Mouse (Mus musculus) liver, embryonic 12.5 days (tissue): ENCODE measurements at regions not wholly inside any gene's neighbourhood (a gene's known extent, or its start where the extent isn't known, plus 50 kb on each side); places are given as distances from the start of the nearest gene placed in this dataset.
"Not testable (repeated sequence)": the region's sequence is repeated elsewhere in the genome, so short reads cannot be mapped to it uniquely, and the experiment has no call there.

Source experiments
- ATAC-seq: fragments of 200-750 bp; cut with Nextera tagmentation; 2 replicates; pipeline ENCODE4 v1.8.0; 2017; ENCODE audit warnings: moderate number of reproducible peaks, mild to moderate bottlenecking, moderate library complexity
- H3K27ac ChIP-seq: fragments of 300-500 bp; sonication (generic); 2 replicates; pipeline ENCODE4 v1.5.1; 2016; ENCODE audit warnings: mild to moderate bottlenecking
- H3K27me3 ChIP-seq: fragments of 300-500 bp; sonication (generic); replicated peaks from 2 replicates; pipeline ENCODE4 v1.6.1; 2016; ENCODE audit warnings: mild to moderate bottlenecking, moderate library complexity
- H3K36me3 ChIP-seq: fragments of 300-500 bp; sonication (generic); 2 replicates; pipeline ENCODE4 v1.6.1; 2016; ENCODE audit warnings: mild to moderate bottlenecking, moderate library complexity
- H3K4me1 ChIP-seq: fragments of 300-500 bp; sonication (generic); 2 replicates; pipeline ENCODE4 v1.6.1; 2016
- H3K4me2 ChIP-seq: fragments of 300-500 bp; sonication (generic); 2 replicates; pipeline ENCODE4 v1.6.1; 2016; ENCODE audit warnings: mild to moderate bottlenecking, moderate library complexity
- H3K4me3 ChIP-seq: fragments of 300-500 bp; sonication (generic); 2 replicates; pipeline ENCODE4 v1.5.1; 2016; ENCODE audit warnings: mild to moderate bottlenecking, moderate library complexity
- H3K9ac ChIP-seq: fragments of 300-500 bp; sonication (generic); 2 replicates; pipeline ENCODE4 v1.6.1; 2016; ENCODE audit warnings: mild to moderate bottlenecking, moderate library complexity
- H3K9me3 ChIP-seq: fragments of 300-500 bp; sonication (generic); replicated peaks from 2 replicates; pipeline ENCODE4 v1.6.1; 2016; ENCODE audit warnings: mild to moderate bottlenecking, moderate library complexity
- WGBS: fragments of 180-500 bp; shearing (Covaris S2); methylation state at CpG from one replicate; pipeline ENCODE4 v1.1.7; 2016; ENCODE audit not compliant: insufficient replicate concordance; 5-methylcytosine and 5-hydroxymethylcytosine counted together

- H3K4me3 ChIP-seq: no peak overlapping the region
- no peaks in the 10 kb centered on the region for H3K9me3 ChIP-seq
- H3K9ac ChIP-seq: no peak overlapping the region
- no peak overlapping the region for H3K4me2 ChIP-seq
- H3K36me3 ChIP-seq: no peaks in the 10 kb centered on the region
- H3K27ac ChIP-seq: no peak overlapping the region
- H3K27me3 ChIP-seq: 0 out of 2 replicates have a peak, but pooled peaks cover 6% of the 10 kb centered on the region
- WGBS: 60% methylated on average over 4 of the region's 4 CpGs
- H3K4me1 ChIP-seq: no peaks in the 10 kb centered on the region
- ATAC-seq: no peak
Observed at GRCm38 (mm10) chr13:52116756-52117155, 270.3 kb downstream of the Gadd45g start.

GRCm38 (mm10) chr13:52120795-52121194 lies 274.3 kb downstream of the Gadd45g start:
- Histone ChIP-seq H3K4me3 (no peak overlapping the region), H3K27ac (no peak overlapping the region), H3K36me3 (no peaks in the 10 kb centered on the region), H3K4me1 (no peaks in the 10 kb centered on the region), H3K4me2 (no peak overlapping the region), H3K27me3 (0 out of 2 replicates have a peak, but pooled peaks cover 6% of the 10 kb centered on the region), H3K9ac (no peak overlapping the region), H3K9me3 (no peaks in the 10 kb centered on the region)
- 73% methylated on average over 8 of the region's 8 CpGs for WGBS
- ATAC-seq: no peak

- no peaks in the 10 kb centered on the region for H3K36me3 ChIP-seq
- H3K27me3 ChIP-seq: no peaks in the 10 kb centered on the region
- no peaks in the 10 kb centered on the region for H3K4me1 ChIP-seq
- no peak overlapping the region for H3K4me3 ChIP-seq
- 61% methylated on average over 4 of the region's 4 CpGs for WGBS
- H3K27ac ChIP-seq: no peak overlapping the region
- H3K9ac ChIP-seq: no peak overlapping the region
- no peaks in the 10 kb centered on the region for H3K9me3 ChIP-seq
- H3K4me2 ChIP-seq: no peak overlapping the region
- ATAC-seq: no peak
Observed at GRCm38 (mm10) chr13:52125037-52125436, 278.6 kb downstream of the Gadd45g start.

DNA sequence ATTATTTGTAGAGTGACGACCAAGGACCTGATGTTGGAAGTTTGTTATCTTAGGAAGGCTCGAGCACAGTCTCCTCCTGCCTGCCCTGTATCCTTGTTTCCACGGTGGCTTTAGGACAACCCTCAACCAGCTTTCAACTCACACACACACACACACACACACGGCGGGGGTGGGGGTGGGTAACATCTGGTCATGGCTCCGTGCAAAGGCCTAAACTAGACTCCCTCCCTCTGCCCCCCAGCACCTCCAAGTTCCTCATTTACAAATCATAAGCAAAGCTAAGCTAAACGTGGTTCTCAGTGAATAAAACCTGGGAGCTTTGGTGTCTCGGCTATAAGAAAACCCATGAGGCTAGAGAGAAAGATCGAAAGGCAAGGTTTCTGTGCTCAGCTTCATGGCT lies 281.3 kb downstream of the Gadd45g start:
- Histone ChIP-seq H3K27me3 (no peaks in the 10 kb centered on the region), H3K27ac (no peak overlapping the region), H3K9ac (no peak overlapping the region), H3K36me3 (no peaks in the 10 kb centered on the region), H3K4me2 (no peak overlapping the region), H3K4me1 (no peaks in the 10 kb centered on the region), H3K4me3 (no peak overlapping the region), H3K9me3 (peaks cover 11% of the 10 kb centered on the region; the same call in 1 of the 2 replicates)
- WGBS: 47% methylated on average over 9 of the region's 9 CpGs
- no peak for ATAC-seq

DNA sequence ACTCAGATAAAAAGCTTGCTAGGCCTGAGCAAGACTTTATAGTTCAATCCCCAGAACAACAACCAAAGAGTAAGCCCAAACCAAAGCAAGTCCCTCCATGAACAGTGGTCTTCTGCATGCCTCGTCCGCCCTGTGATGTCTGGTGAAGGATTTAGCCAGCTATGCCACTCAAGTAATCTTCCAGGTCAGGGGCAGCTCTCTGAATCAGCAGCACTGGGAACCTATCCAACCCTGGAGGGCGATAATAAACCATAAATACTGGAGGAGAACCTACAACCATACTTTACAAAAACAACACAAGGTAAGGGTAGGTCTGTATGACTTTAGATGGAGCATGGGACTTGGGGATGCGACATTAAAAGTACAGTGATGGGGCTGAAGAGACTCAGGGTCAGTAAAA lies 283.0 kb downstream of the Gadd45g start:
- no peak for ATAC-seq
- Histone ChIP-seq H3K9me3 (peaks cover 11% of the 10 kb centered on the region; the same call in 1 of the 2 replicates), H3K27me3 (no peaks in the 10 kb centered on the region), H3K4me2 (no peak overlapping the region), H3K4me3 (no peak overlapping the region), H3K9ac (no peak overlapping the region), H3K36me3 (no peaks in the 10 kb centered on the region), H3K4me1 (no peaks in the 10 kb centered on the region), H3K27ac (no peak overlapping the region)
- 65% methylated on average over 4 of the region's 4 CpGs for WGBS

- Histone ChIP-seq H3K36me3 (no peaks in the 10 kb centered on the region), H3K9ac (no peak overlapping the region), H3K4me2 (no peak overlapping the region), H3K4me3 (no peak overlapping the region), H3K9me3 (peaks cover 11% of the 10 kb centered on the region; the same call in 1 of the 2 replicates), H3K4me1 (no peaks in the 10 kb centered on the region), H3K27me3 (no peaks in the 10 kb centered on the region), H3K27ac (no peak overlapping the region)
- ATAC-seq: no peak
- WGBS: 72% methylated on average over 3 of the region's 3 CpGs
Observed at GRCm38 (mm10) chr13:52133202-52133601, 286.7 kb downstream of the Gadd45g start.

- H3K4me2 ChIP-seq: no peak overlapping the region
- H3K36me3 ChIP-seq: no peaks in the 10 kb centered on the region
- H3K9ac ChIP-seq: no peak overlapping the region
- no peak overlapping the region for H3K4me3 ChIP-seq
- no peaks in the 10 kb centered on the region for H3K4me1 ChIP-seq
- H3K27me3 ChIP-seq: no peaks in the 10 kb centered on the region
- H3K27ac ChIP-seq: no peak overlapping the region
- ATAC-seq: no peak
- no peaks in the 10 kb centered on the region for H3K9me3 ChIP-seq
- WGBS: 60% methylated on average over 6 of the region's 6 CpGs
Observed at GRCm38 (mm10) chr13:52138331-52138945, 292.0 kb downstream of the Gadd45g start.

GRCm38 (mm10) chr13:52139140-52139809 lies 292.8 kb downstream of the Gadd45g start:
- H3K36me3 ChIP-seq: no peaks in the 10 kb centered on the region
- H3K4me2 ChIP-seq: no peak overlapping the region
- H3K4me1 ChIP-seq: no peaks in the 10 kb centered on the region
- no peak overlapping the region for H3K9ac ChIP-seq
- H3K9me3 ChIP-seq: no peaks in the 10 kb centered on the region
- ATAC-seq: no peak
- no peak overlapping the region for H3K27ac ChIP-seq
- no peak overlapping the region for H3K4me3 ChIP-seq
- 45% methylated on average over 15 of the region's 15 CpGs for WGBS
- H3K27me3 ChIP-seq: no peaks in the 10 kb centered on the region

DNA sequence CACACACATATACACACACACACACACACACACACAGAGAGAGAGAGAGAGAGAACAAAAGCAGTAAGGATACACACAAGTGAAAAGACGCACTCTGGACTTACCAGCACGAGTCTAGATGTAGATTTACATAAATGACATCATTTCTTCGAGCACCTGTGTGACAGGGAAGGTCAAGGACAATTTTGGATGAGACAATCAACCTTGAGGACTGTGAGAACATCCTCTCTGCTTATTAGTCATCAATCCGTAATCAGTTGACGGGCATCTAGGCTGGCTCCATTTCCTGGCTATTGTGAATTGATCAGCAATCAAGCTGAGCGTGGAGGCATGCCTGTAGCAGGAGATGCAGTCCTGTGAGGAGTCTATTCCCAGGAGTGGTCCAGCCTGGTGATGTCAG lies 293.7 kb downstream of the Gadd45g start:
- 61% methylated on average over 6 of the region's 6 CpGs for WGBS
- no peak for ATAC-seq
- H3K36me3 ChIP-seq: no peaks in the 10 kb centered on the region
- H3K9me3 ChIP-seq: no peaks in the 10 kb centered on the region
- H3K27ac ChIP-seq: no peak overlapping the region
- H3K4me1 ChIP-seq: no peaks in the 10 kb centered on the region
- H3K4me2 ChIP-seq: no peak overlapping the region
- H3K27me3 ChIP-seq: no peaks in the 10 kb centered on the region
- H3K9ac ChIP-seq: no peak overlapping the region
- no peak overlapping the region for H3K4me3 ChIP-seq

GRCm38 (mm10) chr13:52144066-52144465 lies 297.6 kb downstream of the Gadd45g start:
- H3K27me3 ChIP-seq, H3K9ac ChIP-seq, H3K4me1 ChIP-seq, H3K4me3 ChIP-seq, ATAC-seq, H3K27ac ChIP-seq, H3K9me3 ChIP-seq, H3K4me2 ChIP-seq, H3K36me3 ChIP-seq: not testable (repeated sequence)
- 38% methylated on average over 1 of the region's 1 CpGs for WGBS

DNA sequence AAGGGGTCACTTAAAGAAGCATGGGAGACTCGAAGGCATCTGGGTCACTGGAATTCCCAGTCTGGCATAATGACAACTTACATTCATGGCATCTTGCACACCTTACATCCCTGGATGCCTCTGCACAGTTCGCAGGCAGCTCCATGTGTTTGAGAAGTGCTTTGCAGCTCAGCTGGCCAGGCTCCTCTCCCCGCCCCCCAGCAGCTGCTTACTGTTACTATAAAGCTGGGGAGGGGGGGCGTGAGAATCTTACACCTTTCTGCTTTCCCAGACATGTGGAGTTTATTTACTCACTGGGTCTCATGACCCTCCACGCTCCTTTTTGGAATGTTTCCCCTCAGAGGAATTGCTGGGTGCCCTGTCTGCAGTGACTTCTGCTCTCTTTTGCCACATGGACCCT lies 299.4 kb downstream of the Gadd45g start:
- Histone ChIP-seq H3K4me2 (no peak overlapping the region), H3K36me3 (no peaks in the 10 kb centered on the region), H3K4me3 (no peak overlapping the region), H3K9ac (no peak overlapping the region), H3K4me1 (no peaks in the 10 kb centered on the region), H3K9me3 (no peaks in the 10 kb centered on the region; the same call in 1 of the 2 replicates), H3K27me3 (no peaks in the 10 kb centered on the region), H3K27ac (no peak overlapping the region)
- WGBS: 55% methylated on average over 5 of the region's 5 CpGs
- ATAC-seq: no peak

DNA sequence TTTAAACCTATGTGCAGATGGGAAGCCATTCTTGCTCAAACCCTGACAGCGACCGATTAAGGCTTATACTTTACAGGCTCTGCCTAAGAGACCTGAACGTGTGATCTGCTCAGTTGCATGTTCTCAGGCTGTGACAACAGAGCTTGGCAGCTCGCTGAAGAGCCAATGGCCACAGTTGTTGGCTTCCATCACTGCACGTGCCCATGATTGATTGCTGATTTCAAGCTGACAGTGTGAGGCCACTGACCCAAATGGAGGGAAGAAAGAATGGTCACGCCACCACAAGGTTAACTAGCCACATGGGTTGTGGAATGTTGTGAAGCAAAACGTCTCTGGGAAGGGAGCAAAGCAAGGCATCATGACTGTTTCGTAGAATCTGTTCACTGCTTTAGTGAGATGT lies 303.8 kb downstream of the Gadd45g start:
- Histone ChIP-seq H3K4me2 (no peak overlapping the region), H3K36me3 (no peaks in the 10 kb centered on the region), H3K4me1 (peaks cover 21% of the 10 kb centered on the region; the same call in 1 of the 2 replicates), H3K9me3 (no peaks in the 10 kb centered on the region; the same call in 1 of the 2 replicates), H3K9ac (no peak overlapping the region), H3K27ac (no peak overlapping the region), H3K27me3 (no peaks in the 10 kb centered on the region), H3K4me3 (no peak overlapping the region)
- ATAC-seq: no peak
- 72% methylated on average over 8 of the region's 8 CpGs for WGBS
